Mouse (Mus musculus) cerebellum, adult 11 months (tissue): Measurements from ENCODE around the gene Clip1.
A peak's percentile ranks its signal among the peaks of the same experiment; 100 is the strongest.

ENCODE experiments used
- DNase-seq: peaks from one replicate; pipeline ENCODE4 v3.0.0; 2022

Clip1 gene

DNA sequence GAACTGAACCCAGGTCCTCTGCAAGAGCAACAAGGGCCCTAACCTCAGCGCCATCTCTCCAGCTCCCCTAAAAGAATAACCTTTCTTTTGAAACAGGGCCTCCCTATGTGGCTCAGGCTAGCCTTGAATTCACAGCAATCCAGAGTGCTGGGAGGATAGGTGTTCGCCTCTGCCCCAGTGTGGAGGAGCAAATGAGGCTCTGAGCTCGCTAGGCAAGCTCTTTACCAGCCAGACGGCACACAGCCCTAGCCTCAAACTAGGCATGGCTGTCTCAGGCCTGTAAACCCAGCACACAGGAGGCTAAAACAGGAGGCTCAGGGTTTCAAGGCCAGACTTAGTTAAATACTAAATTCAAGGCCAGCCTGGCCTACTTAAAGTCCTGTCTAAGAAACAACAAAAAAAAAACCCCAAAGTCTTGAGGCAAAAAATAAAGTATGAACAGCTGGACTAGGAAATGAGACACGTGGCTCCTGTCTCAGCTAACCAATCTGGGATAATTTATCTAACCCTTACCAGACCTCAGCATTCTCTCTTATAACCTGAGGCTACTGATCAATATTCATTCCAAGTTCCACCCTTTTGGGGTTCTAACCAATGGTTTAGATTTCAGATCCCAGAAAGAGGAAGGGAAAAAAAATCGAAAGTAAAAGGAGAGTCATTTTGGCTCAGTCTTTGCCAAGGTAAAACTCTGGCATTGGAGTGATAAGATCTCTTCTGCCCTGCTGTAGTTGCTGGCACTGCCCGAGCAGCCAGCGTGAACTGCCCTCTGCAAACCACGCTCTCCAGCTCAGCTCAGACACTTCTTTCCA is 14.2 kb downstream of the Clip1 start:
- no peak for DNase-seq

- no peak for DNase-seq
These were observed 16.5 kb downstream of the Clip1 start for GRCm38 (mm10) chr5:123667915-123668314.

- no peak for DNase-seq
These were observed 18.5 kb downstream of the Clip1 start for GRCm38 (mm10) chr5:123665956-123666355.

GRCm38 (mm10) chr5:123664329-123664728 is 20.1 kb downstream of the Clip1 start:
- no peak for DNase-seq

- DNase-seq = no peak
These were observed 22.4 kb downstream of the Clip1 start for GRCm38 (mm10) chr5:123662059-123662458.

- DNase-seq = no peak
These were observed 22.8 kb downstream of the Clip1 start for GRCm38 (mm10) chr5:123661602-123662001.

DNA sequence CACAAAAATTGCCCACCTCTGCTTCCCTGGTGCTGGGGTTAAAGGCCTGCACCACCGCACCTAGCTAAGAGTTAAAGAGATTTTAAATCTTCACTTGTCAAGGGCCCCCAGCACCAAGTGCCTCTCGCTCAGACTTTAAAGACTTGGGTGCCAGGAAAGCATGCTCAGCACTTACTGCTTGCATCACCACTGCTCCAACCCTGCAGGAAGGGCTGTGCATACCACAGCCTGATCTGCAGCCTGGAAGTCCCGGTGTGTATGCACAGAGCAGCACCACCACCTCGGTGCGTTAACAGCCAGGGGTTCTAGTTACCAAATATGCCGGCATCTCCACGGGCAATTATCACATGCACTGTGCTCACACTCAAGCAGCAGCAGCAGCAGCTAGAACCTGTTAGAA is 26.8 kb downstream of the Clip1 start:
- no peak for DNase-seq

GRCm38 (mm10) chr5:123654937-123655336 is 29.5 kb downstream of the Clip1 start:
- no peak for DNase-seq

DNA sequence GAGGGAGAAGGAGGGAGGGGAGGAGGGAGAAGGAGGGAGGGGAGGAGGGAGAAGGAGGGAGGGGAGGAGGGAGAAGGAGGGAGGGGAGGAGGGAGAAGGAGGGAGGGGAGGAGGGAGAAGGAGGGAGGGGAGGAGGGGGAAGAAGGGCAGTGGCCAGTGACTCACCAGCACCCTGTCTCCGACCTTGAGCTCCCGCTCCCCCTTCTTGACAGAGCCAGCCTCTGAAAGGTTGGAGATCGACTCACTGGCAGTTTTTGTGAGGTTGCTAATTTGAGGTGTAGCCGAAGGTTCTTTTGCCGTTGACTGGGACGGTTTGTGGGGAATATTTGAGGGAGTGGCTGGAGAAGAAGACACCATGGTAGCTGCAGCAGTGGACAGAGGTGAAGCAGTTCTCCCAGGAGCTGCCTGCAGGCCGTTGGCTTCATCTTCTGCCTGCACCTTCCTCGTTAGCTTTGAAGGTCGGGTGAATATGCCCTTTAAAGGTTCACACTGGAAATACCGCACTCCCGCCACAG is 31.1 kb downstream of the Clip1 start:
- no peak for DNase-seq

DNA sequence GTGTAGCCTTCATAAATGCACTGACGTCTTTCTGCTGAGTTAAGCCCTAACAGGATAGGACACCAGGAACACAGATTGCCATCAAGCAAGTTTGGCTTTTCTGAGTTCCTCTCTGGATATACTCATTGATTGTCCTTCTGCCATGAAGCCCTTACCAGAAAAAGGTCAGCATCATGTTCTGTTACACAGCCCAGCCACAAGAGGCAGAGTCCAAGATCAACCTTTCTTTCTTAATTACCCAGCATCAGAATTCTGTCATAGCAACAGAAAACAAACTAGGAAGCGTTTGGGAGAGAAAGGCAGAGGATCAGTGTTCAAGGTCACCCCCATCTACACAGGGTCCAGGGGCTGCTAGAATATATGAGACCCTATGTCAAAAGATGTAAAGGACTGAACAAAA is 33.6 kb downstream of the Clip1 start:
- DNase-seq = no peak

GRCm38 (mm10) chr5:123642401-123642800 is 42.0 kb downstream of the Clip1 start:
- DNase-seq = no peak

DNA sequence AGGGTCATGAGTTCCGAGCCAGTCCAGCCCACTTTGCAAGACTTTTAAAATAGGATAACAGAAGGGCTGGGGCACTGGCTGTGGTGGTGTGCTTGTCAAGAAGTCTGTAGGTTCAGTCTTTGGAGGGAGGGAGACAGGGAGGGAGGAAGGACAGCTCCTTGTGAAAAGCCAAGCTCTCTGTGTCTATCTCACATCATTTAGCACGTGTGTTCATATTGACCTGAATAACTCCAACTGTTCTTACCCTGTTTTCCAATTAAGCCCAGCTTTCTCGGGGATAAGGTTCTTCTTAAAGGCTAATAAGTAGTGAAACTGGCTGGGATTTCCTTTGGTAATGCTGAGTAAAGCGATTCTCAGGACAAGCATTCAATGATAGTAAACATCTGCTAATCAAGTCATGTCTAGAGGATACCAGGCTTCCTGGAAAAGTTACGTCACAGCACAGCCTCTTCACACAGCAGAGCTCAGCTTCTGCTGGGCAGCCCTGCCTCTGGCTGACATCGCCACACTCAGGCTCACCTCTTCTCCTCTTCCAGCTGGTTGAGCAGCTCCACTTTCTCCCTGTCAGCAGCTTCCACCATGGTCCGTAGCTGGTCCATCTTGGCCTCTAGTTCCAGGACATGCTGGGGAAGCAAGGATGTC is 43.0 kb downstream of the Clip1 start:
- no peak for DNase-seq

DNA sequence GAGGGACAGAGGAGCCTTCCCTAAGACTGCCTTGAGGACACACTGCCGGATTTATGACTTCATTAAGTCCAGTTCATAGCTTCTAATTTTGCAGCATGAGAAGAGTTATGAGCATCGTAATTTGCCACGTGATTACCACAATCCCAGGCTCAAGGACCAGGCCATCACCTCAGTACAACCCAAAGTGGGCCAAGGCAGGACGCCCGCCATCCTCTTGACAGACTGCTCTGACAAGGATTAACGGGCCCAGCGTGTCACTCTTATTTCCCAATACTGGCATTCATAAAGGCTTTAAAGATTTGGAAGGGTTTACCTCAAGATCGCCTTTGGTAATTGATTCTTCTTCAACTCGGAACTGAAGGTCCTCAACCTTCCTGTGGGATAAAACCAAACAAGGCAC is 44.2 kb downstream of the Clip1 start:
- no peak for DNase-seq

GRCm38 (mm10) chr5:123631210-123631609 is 53.2 kb downstream of the Clip1 start:
- no peak for DNase-seq

DNA sequence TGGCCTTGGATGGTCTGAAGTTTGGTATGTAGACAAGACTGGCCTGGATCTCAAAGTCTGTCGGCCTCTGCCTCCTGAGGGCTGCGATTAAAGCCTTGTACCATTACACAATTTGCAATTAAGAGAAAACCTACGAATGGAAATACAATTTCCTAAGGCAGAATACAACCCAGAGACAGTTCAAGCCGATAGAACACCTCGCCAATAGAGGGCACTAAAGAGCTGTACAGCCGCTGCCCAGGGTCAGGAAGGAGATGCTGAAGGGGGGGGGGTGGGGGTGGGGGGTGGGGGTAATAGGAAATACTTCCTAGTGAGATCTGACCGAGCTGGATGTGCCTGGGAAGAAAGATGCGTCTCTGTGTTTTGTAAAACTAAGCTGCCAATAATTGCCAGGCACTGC is 57.8 kb downstream of the Clip1 start:
- DNase-seq = peak; percentile 64

GRCm38 (mm10) chr5:123622421-123622820 is 62.0 kb downstream of the Clip1 start:
- peak; percentile 36 for DNase-seq

GRCm38 (mm10) chr5:123618558-123618957 is 65.9 kb downstream of the Clip1 start:
- no peak for DNase-seq

DNA sequence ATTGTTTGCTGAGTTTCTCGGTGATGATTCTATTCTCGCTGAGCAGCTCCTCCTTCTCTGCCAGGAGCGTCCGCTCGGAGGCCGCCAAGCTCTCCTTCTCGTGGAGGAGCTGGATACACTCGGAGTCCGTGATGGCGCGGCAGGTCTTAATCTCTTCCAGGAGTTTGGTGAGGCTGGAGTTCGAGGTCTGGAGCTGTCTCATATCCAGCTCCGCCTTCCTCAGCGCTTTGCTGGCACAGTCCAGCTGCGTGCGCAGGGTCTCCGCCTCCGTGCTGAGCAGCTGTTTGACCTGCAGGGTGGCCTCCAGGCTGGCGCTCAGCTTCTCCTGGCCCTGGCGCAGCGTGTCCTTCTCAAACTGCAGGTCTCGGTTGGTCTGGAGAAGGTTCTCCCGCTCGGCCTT is 70.2 kb downstream of the Clip1 start:
- no peak for DNase-seq

DNA sequence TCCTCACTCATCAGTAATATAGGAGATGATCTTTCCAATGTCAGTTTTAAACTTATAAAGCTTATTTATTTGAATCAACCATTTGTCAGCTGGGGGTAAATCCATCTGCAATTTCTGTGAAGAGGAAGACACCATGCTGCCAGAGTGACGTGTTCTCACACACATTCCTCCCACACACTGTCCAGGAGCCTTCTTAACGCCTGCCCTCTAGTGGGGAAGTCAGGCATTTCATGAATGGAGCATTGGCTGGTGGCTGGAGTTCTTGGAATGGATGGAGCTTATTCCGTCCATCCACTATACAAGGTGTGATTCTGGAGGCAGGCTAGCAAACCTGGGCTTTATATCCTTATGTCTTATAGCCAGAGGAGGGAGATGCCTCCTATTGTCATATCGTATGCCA is 74.6 kb downstream of the Clip1 start:
- peak; percentile 66 for DNase-seq

GRCm38 (mm10) chr5:123609416-123609815 is 75.0 kb downstream of the Clip1 start:
- DNase-seq = no peak

DNA sequence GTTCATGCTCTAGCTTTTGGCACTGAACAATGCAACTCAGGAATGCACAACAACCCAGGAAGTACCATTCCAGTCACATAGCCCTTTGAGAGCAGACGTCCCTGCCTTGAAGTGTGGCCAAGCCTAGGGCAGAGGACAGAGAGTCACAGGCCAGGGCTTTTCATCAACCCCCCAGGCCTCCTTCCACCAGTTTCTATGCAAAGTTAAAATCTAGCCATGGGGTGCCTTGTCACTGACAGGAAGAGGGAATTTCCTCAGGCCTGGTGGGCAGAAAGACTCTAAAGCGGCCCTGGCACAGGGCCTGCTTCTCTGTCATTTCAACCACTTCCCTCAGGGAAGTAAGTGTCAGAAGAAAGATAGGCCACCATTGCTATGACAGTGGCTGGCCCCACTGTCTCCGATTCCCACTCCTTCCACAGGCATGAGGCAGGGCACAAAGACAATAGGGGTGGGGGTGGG is 77.2 kb downstream of the Clip1 start:
- DNase-seq = no peak

DNA sequence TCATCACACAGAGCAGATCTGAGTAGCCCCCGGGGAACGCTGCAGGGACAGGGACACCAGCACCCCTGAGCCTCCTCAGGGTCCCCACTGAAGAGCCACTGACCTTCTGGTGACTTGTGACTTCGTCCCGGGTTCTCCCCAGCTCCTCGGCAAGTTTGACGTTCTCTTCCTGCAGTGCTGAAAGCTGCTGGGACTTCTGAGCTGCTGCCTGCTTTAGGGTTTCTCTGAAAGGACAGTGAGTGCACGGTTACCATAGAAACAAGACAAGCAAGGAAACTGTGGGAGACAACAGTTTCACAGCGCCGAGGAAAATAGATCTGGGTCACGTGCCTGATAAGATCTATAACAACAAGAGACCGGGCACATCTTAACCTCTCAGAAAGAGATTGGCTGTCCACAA is 80.9 kb downstream of the Clip1 start:
- no peak for DNase-seq

DNA sequence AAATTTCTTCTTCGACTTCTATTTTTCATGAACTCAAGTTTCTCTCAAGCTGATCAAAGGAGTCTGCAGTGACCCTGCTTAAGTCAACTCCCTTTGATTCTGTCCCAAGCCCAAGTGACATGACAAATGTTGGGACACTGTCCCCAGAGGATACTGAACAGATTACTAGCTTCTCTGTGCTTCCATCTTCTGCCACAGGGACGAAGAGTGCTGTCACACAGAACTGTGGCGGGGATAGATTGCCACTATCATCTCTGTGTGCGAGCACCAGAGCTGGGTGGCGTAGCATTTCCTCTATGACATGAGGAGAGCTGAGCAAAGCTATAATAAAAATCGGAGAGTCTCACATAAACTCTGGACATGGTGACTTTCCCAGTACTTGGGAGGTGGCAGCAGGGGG is 82.2 kb downstream of the Clip1 start:
- DNase-seq = no peak

GRCm38 (mm10) chr5:123599319-123599718 is 85.1 kb downstream of the Clip1 start:
- no peak for DNase-seq
